Mouse (Mus musculus) Patski (cell line): ENCODE results near the gene Tmc4. TPM values are rescaled to one million over a fixed set of nuclear protein-coding genes. Genes with fewer than 3 reads are reported as not detected.

ENCODE experiments used
- ATAC-seq: fragments of 100-300 bp; one replicate; pipeline ENCODE4 v1.8.0; 2021
- CTCF ChIA-PET: fragments of 350-600 bp; sonication (Branson Sonifier 250); formaldehyde crosslinking; loops from one replicate; lab custom pipeline; 2022; ENCODE audit warnings: inconsistent platforms; lab: Charles Lee
- POLR2A ChIA-PET: fragments of 350-600 bp; sonication (Branson Sonifier 250); formaldehyde crosslinking; loops from one replicate; lab custom pipeline; 2022; ENCODE audit warnings: antibody characterized with exemption, inconsistent platforms; lab: Charles Lee
- DNase-seq: peaks from one replicate; pipeline ENCODE4 v3.0.0-alpha.2; 2011; ENCODE audit warnings: low read depth, low spot score
- H3K27me3 ChIP-seq: fragments of 371-371 bp; one replicate; pipeline ENCODE4 v1.5.1; 2021
- CTCF ChIP-seq: fragments of 100-300 bp; IDR thresholded peaks from one replicate; pipeline ENCODE4 v1.5.1; 2021
- in situ Hi-C: fragments of 300-500 bp; cut with MboI; formaldehyde crosslinking; loops from 3 replicates; pipeline ENCODE4 v1.11.1; 2018; ENCODE audit warnings: low pct_unique_long_range_greater_than_20kb, mixed read lengths
- polyA plus RNA-seq: library from polyadenylated mRNA; unstranded; gene quantifications from one replicate; pipeline ENCODE4 v1.2.3, GENCODE M21; 2021

Tmc4 gene
- polyA plus RNA-seq, 1 experiment from 2014 or later = 2.4 TPM

- in situ Hi-C loops = loop anchor here (5.0 to 10.0 kb wide), 3 partner anchors 41 to 442 kb away; partner anchors contain the start of gene Leng8
- ATAC-seq (peak; percentile 86), DNase-seq (peak; percentile 97)
- TF ChIP-seq CTCF = no peak
- ChIA-PET POLR2A (interaction anchor here (0.6 to 2.2 kb wide), 4 partner anchors 13 to 734 kb away, joined by 3 to 11 read pairs (median 4); partner anchors contain the start of gene Cnot3), CTCF (interaction anchor here (0.9 to 1.5 kb wide), 2 partner anchors 10 to 23 kb away, joined by 3 to 4 read pairs; no protein-coding TSS in a partner anchor)
- no peaks in the 10 kb centered on the region for H3K27me3 ChIP-seq
Measured at GRCm38 (mm10) chr7:3692987-3693808, 15.8 kb upstream of the Tmc4 start, which contains the start of gene Mboat7. TSS of gene Mboat7 (minus strand) at chr7:3693523.

- no peak for DNase-seq
- POLR2A ChIA-PET = interaction anchor here (0.6 to 2.2 kb wide), 3 partner anchors 14 to 735 kb away, joined by 3 to 11 read pairs (median 6); partner anchors contain the start of gene Cnot3
- peak; percentile 0 for ATAC-seq
- H3K27me3 ChIP-seq = no peaks in the 10 kb centered on the region
- no peak for TF ChIP-seq CTCF
- CTCF ChIA-PET = interaction anchor here (0.9 to 1.5 kb wide), 2 partner anchors 10 to 23 kb away, joined by 3 to 4 read pairs; no protein-coding TSS in a partner anchor
- in situ Hi-C loops = loop anchor here (5.0 to 10.0 kb wide), 3 partner anchors 40 to 442 kb away; partner anchors contain the start of gene Leng8
Measured at GRCm38 (mm10) chr7:3692382-3692986, 15.1 kb upstream of the Tmc4 start, which contains the start of gene Tsen34. TSS of gene Tsen34 (plus strand) at chr7:3692863.

GRCm38 (mm10) chr7:3691919-3692318 is 14.6 kb upstream of the Tmc4 start:
- in situ Hi-C loops = loop anchor here (5.0 to 10.0 kb wide), 3 partner anchors 40 to 443 kb away; partner anchors contain the start of gene Leng8
- TF ChIP-seq CTCF = no peak
- ATAC-seq (no peak), DNase-seq (no peak)
- H3K27me3 ChIP-seq = no peaks in the 10 kb centered on the region
- CTCF ChIA-PET = interaction anchor here (1.4 kb wide), 1 partner anchor 10 kb away, joined by 3 read pairs; no protein-coding TSS in a partner anchor
- POLR2A ChIA-PET = interaction anchor here (1.0 kb wide), 1 partner anchor 27 kb away, joined by 3 read pairs; the partner anchor contains the start of gene Leng1

GRCm38 (mm10) chr7:3685400-3686187 is 8.2 kb upstream of the Tmc4 start:
- in situ Hi-C loops = no loop called here
- POLR2A ChIA-PET = no interaction called here

GRCm38 (mm10) chr7:3684698-3685097 is 7.3 kb upstream of the Tmc4 start:
- no peaks in the 10 kb centered on the region for H3K27me3 ChIP-seq
- in situ Hi-C loops = no loop called here
- no peak for TF ChIP-seq CTCF
- ChIA-PET POLR2A (no interaction called here), CTCF (interaction anchor here (1.3 kb wide), 1 partner anchor 10 kb away, joined by 3 read pairs; no protein-coding TSS in a partner anchor)
- DNase-seq (no peak), ATAC-seq (no peak)

More at GRCm38 (mm10) chr7:3685400-3686187, 8.2 kb upstream of the Tmc4 start:
- no peaks in the 10 kb centered on the region for H3K27me3 ChIP-seq
- CTCF ChIA-PET = interaction anchor here (0.6 kb wide), 1 partner anchor 69 kb away, joined by 3 read pairs; the partner anchor contains the start of gene Ndufa3
- ATAC-seq (no peak), DNase-seq (no peak)
- no peak for TF ChIP-seq CTCF

- in situ Hi-C loops = no loop called here
- H3K27me3 ChIP-seq = no peaks in the 10 kb centered on the region
- DNase-seq (no peak), ATAC-seq (no peak)
- TF ChIP-seq CTCF = no peak
- ChIA-PET CTCF (interaction anchor here (1.3 kb wide), 1 partner anchor 9 kb away, joined by 3 read pairs; no protein-coding TSS in a partner anchor), POLR2A (no interaction called here)
Measured at GRCm38 (mm10) chr7:3683908-3684550, 6.7 kb upstream of the Tmc4 start.

- ATAC-seq (no peak), DNase-seq (no peak)
- no peak for TF ChIP-seq CTCF
- in situ Hi-C loops = no loop called here
- H3K27me3 ChIP-seq = no peaks in the 10 kb centered on the region
- ChIA-PET POLR2A (no interaction called here), CTCF (no interaction called here)
Measured at GRCm38 (mm10) chr7:3676371-3676770, 982 bp downstream of the Tmc4 start.

GRCm38 (mm10) chr7:3675228-3675548 is 2.2 kb downstream of the Tmc4 start:
- ChIA-PET POLR2A (interaction anchor here (0.7 kb wide), 1 partner anchor 101 kb away, joined by 6 read pairs; no protein-coding TSS in a partner anchor), CTCF (interaction anchor here (0.9 to 1.9 kb wide), 5 partner anchors 9 to 18 kb away, joined by 3 to 6 read pairs (median 4); partner anchors contain the start of gene Leng1)
- no peaks in the 10 kb centered on the region for H3K27me3 ChIP-seq
- in situ Hi-C loops = no loop called here
- ATAC-seq (no peak), DNase-seq (no peak)
- no peak for TF ChIP-seq CTCF
